In the genomic region with DNA sequence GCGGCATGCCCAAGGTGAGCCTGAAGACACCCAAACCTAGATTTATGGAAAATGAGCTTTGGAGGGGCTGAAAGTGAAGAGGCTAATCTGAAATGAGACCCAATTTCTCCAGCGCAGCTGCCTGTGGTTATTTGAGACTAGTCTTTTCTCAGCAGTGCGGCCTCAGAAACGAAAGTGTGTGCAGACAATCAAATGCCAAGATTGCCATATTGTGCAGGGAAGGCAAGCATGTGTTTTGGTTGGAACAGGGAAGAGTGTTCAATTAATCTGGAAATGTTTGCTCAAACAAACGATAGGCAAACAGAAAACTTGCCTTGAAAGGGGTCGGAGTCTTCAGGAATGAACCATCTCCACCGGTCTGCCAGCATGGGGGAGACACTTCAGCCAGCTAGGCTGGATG, we compare ENCODE assay signal across 25 mouse cellular contexts.
DNase-seq lines count a peak whose midpoint lies in the region; ATAC-seq lines count a peak whose summit lies in the region.
"Had no signal": no experiment of that assay in that cellular context is flagged by ENCODE, and none has a peak within 500 bp of the region (broad histone marks: within the 10 kb centered on the region; RNA-seq: fewer than 3 reads in every experiment).

No protein-coding gene starts in this region.

- H3K4me2 ChIP-seq in embryonic facial prominence, embryonic 14.5 days (ENCODE audit: low read depth, low read length): no peak overlapping the region
- H3K4me2 ChIP-seq: embryonic facial prominence, embryonic 13.5 days; heart, embryonic 13.5 days; kidney, embryonic 15.5 days; limb, embryonic 13.5 days; liver, embryonic 12.5 days; midbrain, embryonic 12.5 days; stomach, embryonic 15.5 days had no signal

- ATAC-seq in embryonic facial prominence, embryonic 14.5 days (ENCODE audit: low read depth): no peak
- ATAC-seq: liver, embryonic 12.5 days had no signal

- peak; percentile 39 for DNase-seq in embryonic facial prominence, embryonic 14.5 days (ENCODE audit: low spot score)
- DNase-seq in embryonic facial prominence, embryonic 10.5 days (ENCODE audit: low spot score): no peak
- DNase-seq in layer of hippocampus, adult 11-12 months (ENCODE audit: low spot score): peak; percentile 6
- DNase-seq in layer of hippocampus, postnatal 25 days (ENCODE audit: extremely low spot score in 1 of 2, low spot score in 1 of 2): no peak
- DNase-seq in layer of hippocampus, adult 9-10 months (ENCODE audit: low spot score): peak; percentile 21
- peak; percentile 9 for DNase-seq in telencephalon, adult 2 months (ENCODE audit: low read depth, low spot score)
- DNase-seq in lung, postnatal 36 days: no peak
- no peak for DNase-seq in cerebellum, postnatal 25 days
- DNase-seq: adrenal gland, postnatal 14 days; cerebellum, adult 11 months; cerebellum, adult 9-11 months; gastrocnemius, postnatal 10 days; heart, adult 2 months; heart, postnatal 14 days; kidney, adult 11 months; kidney, postnatal 4 days; lung, adult 18-20 months; lung, postnatal 10 days had no signal

- 64% methylated on average over 7 of the region's 7 CpGs for WGBS in embryonic facial prominence, embryonic 14.5 days
- WGBS in embryonic facial prominence, embryonic 10.5 days: 86% methylated on average over 7 of the region's 7 CpGs

- no peaks in the 10 kb centered on the region for H3K27me3 ChIP-seq in embryonic facial prominence, embryonic 14.5 days (replicated peaks; ENCODE audit: control insufficient read depth, insufficient read depth, low read length)
- H3K27me3 ChIP-seq in embryonic facial prominence, embryonic 10.5 days (replicated peaks; ENCODE audit: low read depth, poor library complexity, severe bottlenecking): no peaks in the 10 kb centered on the region
- H3K27me3 ChIP-seq: embryonic facial prominence, embryonic 13.5 days; heart, embryonic 13.5 days; kidney, embryonic 15.5 days; limb, embryonic 13.5 days; liver, embryonic 12.5 days; midbrain, embryonic 12.5 days; stomach, embryonic 15.5 days had no signal

- no peaks in the 10 kb centered on the region for H3K36me3 ChIP-seq in embryonic facial prominence, embryonic 14.5 days (ENCODE audit: control insufficient read depth, insufficient read depth, low read length)
- H3K36me3 ChIP-seq in embryonic facial prominence, embryonic 10.5 days (replicated peaks): no peaks in the 10 kb centered on the region
- H3K36me3 ChIP-seq: embryonic facial prominence, embryonic 13.5 days; heart, embryonic 13.5 days; kidney, embryonic 15.5 days; limb, embryonic 13.5 days; liver, embryonic 12.5 days; midbrain, embryonic 12.5 days; stomach, embryonic 15.5 days had no signal

- H3K4me3 ChIP-seq in embryonic facial prominence, embryonic 14.5 days (ENCODE audit: low read depth, low read length): no peak overlapping the region
- H3K4me3 ChIP-seq in embryonic facial prominence, embryonic 10.5 days: no peak overlapping the region
- H3K4me3 ChIP-seq: embryonic facial prominence, embryonic 13.5 days; heart, adult 2 months; heart, embryonic 13.5 days; kidney, embryonic 15.5 days; limb, embryonic 13.5 days; liver, embryonic 12.5 days; midbrain, embryonic 12.5 days; stomach, embryonic 15.5 days had no signal

- H3K27ac ChIP-seq in embryonic facial prominence, embryonic 14.5 days (replicated peaks; ENCODE audit: low read depth, low read length): no peak overlapping the region
- no peak overlapping the region for H3K27ac ChIP-seq in embryonic facial prominence, embryonic 10.5 days (replicated peaks)
- H3K27ac ChIP-seq: embryonic facial prominence, embryonic 13.5 days; heart, adult 2 months; heart, embryonic 13.5 days; kidney, embryonic 15.5 days; limb, embryonic 13.5 days; liver, embryonic 12.5 days; midbrain, embryonic 12.5 days; stomach, embryonic 15.5 days had no signal

- no peaks in the 10 kb centered on the region for H3K4me1 ChIP-seq in embryonic facial prominence, embryonic 14.5 days (ENCODE audit: control insufficient read depth, insufficient read depth, low read length)
- H3K4me1 ChIP-seq in embryonic facial prominence, embryonic 10.5 days: no peaks in the 10 kb centered on the region
- H3K4me1 ChIP-seq: heart, embryonic 13.5 days; kidney, embryonic 15.5 days; limb, embryonic 13.5 days; liver, embryonic 12.5 days; midbrain, embryonic 12.5 days; stomach, embryonic 15.5 days had no signal

- no peak overlapping the region for H3K9ac ChIP-seq in embryonic facial prominence, embryonic 14.5 days (ENCODE audit: low read depth, low read length)
- H3K9ac ChIP-seq: embryonic facial prominence, embryonic 13.5 days; heart, embryonic 13.5 days; kidney, embryonic 15.5 days; limb, embryonic 13.5 days; liver, embryonic 12.5 days; midbrain, embryonic 12.5 days; stomach, embryonic 15.5 days had no signal

- peaks cover 5% of the 10 kb centered on the region for H3K9me3 ChIP-seq in embryonic facial prominence, embryonic 14.5 days (ENCODE audit: control insufficient read depth, low read length)
- 0 out of 2 replicates have a peak, but pooled peaks cover 3% of the 10 kb centered on the region for H3K9me3 ChIP-seq in embryonic facial prominence, embryonic 10.5 days
- H3K9me3 ChIP-seq: kidney, embryonic 15.5 days; limb, embryonic 13.5 days; liver, embryonic 12.5 days; midbrain, embryonic 12.5 days; stomach, embryonic 15.5 days had no signal

Comparison
In these comparisons a context has a peak if more than half of its experiments do, and no peak if none do; other contexts are left out.
1. DNase-seq: peak in embryonic facial prominence, embryonic 14.5 days (single experiment), layer of hippocampus, adult 11-12 months (single experiment), layer of hippocampus, adult 9-10 months (single experiment) and telencephalon, adult 2 months (single experiment); none in embryonic facial prominence, embryonic 10.5 days (single experiment), layer of hippocampus, postnatal 25 days (0 of 2), lung, postnatal 36 days (single experiment) and cerebellum, postnatal 25 days (0 of 2).